Mouse (Mus musculus) adipocyte (in vitro differentiated cells): ENCODE results near the gene Abcb10.
A peak's percentile ranks its signal among the peaks of the same experiment; 100 is the strongest.
"Not testable (repeated sequence)": the region's sequence is repeated elsewhere in the genome, so short reads cannot be mapped to it uniquely, and the experiment has no call there.

Experiments
- DNase-seq: peaks from one replicate; pipeline ENCODE4 v3.0.0-alpha.2; 2016; ENCODE audit warnings: low spot score

Gene Abcb10

GRCm38 (mm10) chr8:123982826-123983400 lies at the start of gene Abcb10:
Gene Abcb10, minus strand, starts transcription at chr8:123983122.
- DNase-seq: peak; percentile 91

GRCm38 (mm10) chr8:124027831-124028230 lies 44.9 kb upstream of the Abcb10 start:
- no peak for DNase-seq

- not testable (repeated sequence) for DNase-seq
Observed at GRCm38 (mm10) chr8:124026265-124026664, 43.3 kb upstream of the Abcb10 start.

- DNase-seq: peak; percentile 79
Observed at GRCm38 (mm10) chr8:124021237-124022227, 38.6 kb upstream of the Abcb10 start, which contains the start of the genes Taf5l and Urb2. Gene Taf5l, minus strand, starts transcription at chr8:124021397. Gene Urb2, plus strand, starts transcription at chr8:124021508.

- peak; percentile 40 for DNase-seq
Observed at GRCm38 (mm10) chr8:124020439-124021236, 37.7 kb upstream of the Abcb10 start.

- no peak for DNase-seq
Observed at GRCm38 (mm10) chr8:124019782-124020181, 36.9 kb upstream of the Abcb10 start.

GRCm38 (mm10) chr8:124014751-124015150 lies 31.8 kb upstream of the Abcb10 start:
- no peak for DNase-seq

- DNase-seq: not testable (repeated sequence)
Observed at GRCm38 (mm10) chr8:124014299-124014698, 31.4 kb upstream of the Abcb10 start.

GRCm38 (mm10) chr8:124011989-124012586 lies 29.2 kb upstream of the Abcb10 start:
- no peak for DNase-seq

- DNase-seq: no peak
Observed at GRCm38 (mm10) chr8:124011580-124011979, 28.7 kb upstream of the Abcb10 start.

- no peak for DNase-seq
Observed at GRCm38 (mm10) chr8:124007829-124008228, 24.9 kb upstream of the Abcb10 start.

- no peak for DNase-seq
Observed at GRCm38 (mm10) chr8:124002546-124003108, 19.7 kb upstream of the Abcb10 start.

- peak; percentile 43 for DNase-seq
Observed at GRCm38 (mm10) chr8:123999568-123999967, 16.6 kb upstream of the Abcb10 start.

- DNase-seq: no peak
Observed at GRCm38 (mm10) chr8:123993997-123994396, 11.1 kb upstream of the Abcb10 start.

GRCm38 (mm10) chr8:123993597-123993996 lies 10.7 kb upstream of the Abcb10 start:
- no peak for DNase-seq

- DNase-seq: no peak
Observed at GRCm38 (mm10) chr8:123992587-123992986, 9.7 kb upstream of the Abcb10 start.

- no peak for DNase-seq
Observed at GRCm38 (mm10) chr8:123990277-123991049, 7.5 kb upstream of the Abcb10 start.

- no peak for DNase-seq
Observed at GRCm38 (mm10) chr8:123989128-123989527, 6.2 kb upstream of the Abcb10 start.

- DNase-seq: no peak
Observed at GRCm38 (mm10) chr8:123988605-123989038, 5.7 kb upstream of the Abcb10 start.

- peak; percentile 26 for DNase-seq
Observed at GRCm38 (mm10) chr8:123982291-123982793, 580 bp downstream of the Abcb10 start.
